Mouse (Mus musculus) lung, postnatal 10 days (tissue): ENCODE measurements at regions not wholly inside any gene's neighbourhood (a gene's known extent, or its start where the extent isn't known, plus 50 kb on each side); places are given as distances from the start of the nearest gene placed in this dataset.

Experiments used
- DNase-seq: peaks from one replicate; pipeline ENCODE4 v3.0.0; 2021

DNA sequence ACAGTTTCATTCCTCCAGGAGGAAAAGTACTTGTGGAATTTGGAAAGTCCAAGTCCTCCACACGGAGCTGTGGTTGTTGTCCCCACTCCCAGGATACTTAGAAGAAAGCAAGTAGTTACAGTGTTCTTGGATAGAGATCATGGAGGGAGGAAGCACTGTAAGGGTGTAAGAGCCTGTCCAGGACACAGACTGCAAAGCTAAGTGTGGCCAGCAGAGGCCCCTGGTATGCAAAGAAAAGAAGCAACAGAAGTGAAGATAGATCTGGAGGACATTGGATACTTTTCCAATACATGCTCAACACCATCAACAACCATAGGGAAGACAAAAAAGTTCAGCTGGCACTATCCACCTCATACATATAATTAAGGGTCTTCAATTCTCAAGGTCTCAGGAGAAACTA, 197.4 kb downstream of the Meis1 start:
- DNase-seq, result peak; percentile 40

DNA sequence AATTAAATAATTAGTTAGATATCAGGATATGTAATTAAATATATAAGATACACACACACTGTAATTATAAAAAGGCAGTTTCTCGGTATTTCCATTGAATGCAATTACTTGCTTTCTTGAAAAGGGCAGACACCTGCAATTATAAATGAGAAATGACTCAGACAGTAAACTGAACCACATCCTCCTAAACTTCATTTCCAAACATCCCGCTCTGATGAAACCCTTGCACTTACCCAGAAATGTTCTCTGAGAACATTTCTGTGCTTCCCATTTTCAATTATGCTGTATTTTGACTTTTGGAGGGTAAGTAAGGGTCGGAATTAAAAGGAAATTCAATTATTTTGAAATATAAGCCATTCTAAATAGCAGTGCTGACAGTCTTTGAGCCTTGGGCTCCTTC, 204.7 kb downstream of the Meis1 start:
- no peak for DNase-seq

DNA sequence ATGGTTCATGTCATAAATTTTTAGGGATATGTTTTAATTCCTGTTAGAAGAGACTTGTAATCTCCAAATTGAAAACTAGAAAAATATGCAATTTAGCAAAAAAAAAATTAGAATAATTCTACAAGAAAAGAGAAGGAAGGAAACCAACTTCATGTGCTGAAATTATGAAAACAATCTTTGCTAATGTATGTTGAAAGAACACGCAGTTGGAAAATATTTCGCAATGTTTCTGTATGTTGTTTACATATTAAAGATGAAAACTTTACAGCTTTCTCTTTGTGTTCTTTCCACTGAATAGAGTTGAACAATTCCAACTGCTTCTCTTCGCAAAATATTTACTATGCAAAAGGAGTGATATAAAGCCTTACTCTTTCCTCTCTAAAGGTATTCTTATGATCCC, 251.3 kb downstream of the Meis1 start:
- no peak for DNase-seq

DNA sequence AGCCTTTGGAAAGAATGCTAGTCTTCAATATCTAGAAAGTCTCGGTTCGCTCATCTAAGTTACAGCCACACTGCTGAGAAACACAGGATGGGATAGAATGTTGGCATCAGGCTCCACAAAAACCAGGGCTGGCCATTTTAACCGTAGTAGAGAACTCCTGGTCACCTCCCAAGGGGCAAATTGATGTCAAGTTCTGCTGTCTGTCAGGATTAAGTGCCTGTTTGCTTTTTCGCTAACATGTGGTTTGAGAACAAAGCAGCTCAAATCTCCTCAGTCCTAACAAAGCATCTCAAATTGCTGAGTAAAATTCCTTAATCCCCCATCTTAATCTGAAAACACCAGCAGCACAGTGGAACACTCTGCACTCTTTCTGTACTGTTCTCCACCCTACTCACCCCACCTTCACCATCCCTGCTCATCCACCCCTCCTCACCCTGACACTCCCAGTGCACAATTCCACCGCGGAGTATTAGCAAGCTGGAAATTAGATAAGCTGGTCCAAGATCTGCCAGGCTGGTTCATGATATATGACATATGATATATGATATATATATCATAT, 252.2 kb downstream of the Meis1 start:
- no peak for DNase-seq

GRCm38 (mm10) chr11:18758591-18759074, 260.2 kb downstream of the Meis1 start:
- no peak for DNase-seq

DNA sequence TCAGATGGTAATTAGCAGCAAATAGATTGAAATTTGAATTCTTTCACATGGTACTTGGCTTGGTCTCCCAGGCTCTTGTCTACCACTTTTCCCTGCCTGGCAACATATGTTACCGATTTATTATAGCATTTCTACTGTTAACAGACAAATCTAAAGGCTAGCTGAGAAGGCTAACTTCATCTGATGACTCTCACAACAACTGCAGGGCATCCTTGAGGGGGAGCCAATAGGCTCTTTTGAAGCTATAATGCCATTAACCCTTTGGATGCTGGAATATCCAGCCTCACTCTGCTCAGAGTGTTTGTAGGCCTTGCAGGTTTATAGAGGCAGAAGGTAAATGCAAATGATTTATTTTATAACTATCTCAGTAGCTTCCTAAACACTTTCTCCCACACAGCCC, 262.2 kb downstream of the Meis1 start:
- DNase-seq, result no peak

DNA sequence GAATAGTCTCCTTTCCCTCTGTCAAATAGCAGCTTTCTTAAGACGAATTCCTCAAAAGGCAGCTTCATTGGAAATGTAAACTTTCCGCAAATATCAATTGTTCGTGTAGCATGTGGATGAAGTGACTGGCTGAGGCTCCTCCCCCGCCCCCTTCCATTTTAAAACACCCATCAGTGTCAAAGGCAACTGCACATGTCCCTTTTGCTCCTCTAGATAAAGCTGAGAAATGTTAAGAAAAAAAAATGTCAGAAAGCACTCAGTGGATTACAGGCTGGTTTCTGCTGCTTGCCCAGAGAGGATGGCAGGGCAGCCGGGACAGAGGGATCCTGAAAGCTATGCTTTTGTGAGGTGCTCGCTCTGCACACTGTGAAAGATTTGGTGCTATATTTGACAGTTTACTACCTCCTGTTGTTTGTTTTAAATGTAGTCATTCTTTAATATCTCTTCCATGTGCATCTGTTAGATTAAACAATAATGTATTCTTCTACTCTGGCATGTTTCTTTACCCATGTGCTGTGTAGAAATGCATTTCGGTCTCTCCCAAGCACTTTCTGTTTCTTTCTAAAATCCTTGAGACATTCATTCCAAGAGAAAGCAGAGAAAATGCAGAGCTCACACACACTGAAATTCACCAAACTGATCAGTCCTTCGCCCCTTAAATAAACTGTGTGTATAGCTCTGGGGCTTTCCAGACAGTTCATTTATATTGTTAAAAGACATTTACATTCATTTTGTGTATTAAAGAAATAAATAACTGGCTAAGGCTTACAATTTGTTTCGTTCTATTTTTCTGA, 263.9 kb downstream of the Meis1 start:
- no peak for DNase-seq

DNA sequence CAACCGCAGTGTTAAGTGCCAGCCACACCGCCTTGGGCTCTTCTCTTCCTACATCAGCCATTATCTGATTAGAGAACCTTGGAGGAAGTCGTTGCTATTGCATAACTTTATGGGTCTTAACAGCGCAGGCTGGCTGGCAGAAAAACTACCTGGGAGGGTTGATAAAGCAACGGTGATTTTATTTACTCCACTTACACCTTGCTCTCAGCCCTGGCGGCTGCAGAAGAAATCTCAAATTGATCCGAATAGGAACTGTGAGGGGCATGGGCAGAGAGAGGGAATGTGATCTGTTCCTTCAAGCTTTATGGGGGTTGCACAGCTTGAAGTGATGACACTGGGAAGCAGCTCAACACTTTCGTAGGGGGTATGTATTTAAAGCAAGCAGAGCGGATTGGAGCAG, 264.9 kb downstream of the Meis1 start:
- DNase-seq, result no peak

DNA sequence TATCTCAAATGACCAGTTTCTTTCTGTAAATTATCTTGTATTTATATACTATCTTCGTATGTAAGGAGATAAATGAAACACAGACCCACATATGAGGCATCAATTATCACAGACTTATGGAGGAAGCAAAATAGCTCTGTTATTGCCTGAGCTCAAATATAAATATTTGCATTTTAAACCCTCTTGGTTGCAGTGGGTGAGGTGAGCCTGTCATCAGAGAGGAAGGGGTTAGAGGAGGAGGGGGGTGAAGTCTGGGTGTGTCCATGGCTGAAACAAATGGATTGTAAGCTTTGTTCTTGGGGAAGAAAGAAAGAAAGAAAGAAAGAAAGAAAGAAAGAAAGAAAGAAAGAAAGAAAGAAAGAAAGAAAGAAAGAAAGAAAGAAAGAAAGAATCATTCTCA, 265.5 kb downstream of the Meis1 start:
- no peak for DNase-seq

DNA sequence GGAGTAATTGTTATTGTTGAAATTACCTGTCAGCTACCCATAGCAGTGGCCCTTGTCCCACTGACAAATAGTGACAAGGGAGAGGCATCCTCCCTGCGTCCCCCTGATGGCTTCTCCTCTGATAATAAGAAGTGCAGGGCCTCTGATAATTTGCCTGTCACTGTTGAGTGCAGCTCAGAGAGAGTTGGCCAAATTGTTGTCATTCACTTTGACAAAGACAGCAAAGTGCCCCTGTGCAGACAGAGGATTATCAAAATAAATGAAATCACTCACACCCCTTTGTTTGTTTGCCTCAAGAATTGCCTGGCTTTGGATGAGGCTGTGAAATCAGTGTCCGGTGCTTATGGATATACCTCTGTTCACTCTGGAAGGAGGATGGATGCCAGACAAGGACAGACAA, 266.3 kb downstream of the Meis1 start:
- DNase-seq, result no peak

GRCm38 (mm10) chr11:18750911-18751841, 267.6 kb downstream of the Meis1 start:
- DNase-seq, result peak; percentile 44

GRCm38 (mm10) chr11:18750080-18750375, 268.8 kb downstream of the Meis1 start:
- no peak for DNase-seq

DNA sequence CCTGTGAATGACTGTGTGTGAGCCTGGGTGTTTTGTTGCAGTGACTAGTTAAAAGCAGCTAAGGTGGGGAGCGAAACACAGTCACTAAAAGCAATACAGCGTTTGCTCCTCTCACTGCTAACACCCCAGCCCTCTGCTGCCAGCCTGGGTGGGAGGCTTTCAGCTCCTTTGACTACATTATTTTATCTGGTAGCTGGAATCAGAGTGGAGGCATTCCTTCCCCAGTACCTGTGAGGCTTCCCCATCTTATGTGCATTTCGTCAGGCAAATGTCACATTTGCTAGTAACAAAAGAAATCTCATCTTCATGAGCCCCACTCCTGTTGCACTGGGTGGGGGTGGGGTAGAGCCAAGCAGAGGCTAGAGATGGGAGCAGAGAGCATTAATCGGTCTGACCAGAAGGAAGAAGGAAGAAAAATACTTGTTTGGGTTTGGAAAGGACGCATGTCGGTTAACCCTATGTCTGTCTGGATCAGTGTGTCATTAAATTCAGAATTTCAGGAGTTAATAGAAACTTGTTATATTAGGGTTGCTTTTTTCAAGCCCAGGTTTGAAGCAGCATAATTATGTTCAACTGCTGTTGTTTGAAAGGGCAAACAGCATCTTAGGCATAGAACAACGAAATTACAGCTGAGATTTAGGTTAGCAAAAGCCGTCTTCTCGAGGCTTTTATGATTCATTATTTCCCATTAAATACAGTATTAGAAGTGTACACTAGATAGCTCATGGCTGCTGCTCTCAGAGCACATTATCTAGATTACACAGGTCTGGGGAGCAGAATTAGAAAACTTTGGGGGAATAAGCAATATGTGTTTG, 269.3 kb downstream of the Meis1 start:
- DNase-seq, result no peak

DNA sequence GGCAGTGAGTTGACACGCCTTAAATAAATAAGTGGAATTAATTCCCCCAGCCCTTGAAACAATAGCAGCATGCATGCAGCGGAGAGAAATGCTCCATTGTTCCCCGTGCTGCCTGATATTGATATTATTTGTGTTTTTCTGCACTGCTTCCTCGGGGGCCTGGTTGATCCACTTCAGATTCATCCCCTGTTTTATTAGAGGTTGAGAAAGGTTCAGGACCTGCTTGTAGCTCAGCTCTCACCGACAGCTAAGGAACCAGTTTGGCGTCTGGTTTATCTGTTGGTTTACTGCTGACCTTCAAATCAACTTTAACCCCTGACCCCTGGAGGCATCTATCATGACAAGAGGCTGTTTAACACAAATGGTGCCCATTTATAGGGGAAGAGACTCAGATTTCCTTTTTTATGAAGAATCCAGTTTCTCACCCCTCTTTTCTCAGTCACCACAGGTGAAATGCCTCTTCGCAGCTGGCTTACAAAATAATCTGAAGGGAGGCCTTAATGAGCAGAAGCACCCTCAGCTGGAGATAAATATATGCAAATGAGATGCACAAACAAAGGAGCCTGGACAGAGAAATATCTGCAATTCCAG, 270.8 kb downstream of the Meis1 start:
- DNase-seq, result no peak

DNA sequence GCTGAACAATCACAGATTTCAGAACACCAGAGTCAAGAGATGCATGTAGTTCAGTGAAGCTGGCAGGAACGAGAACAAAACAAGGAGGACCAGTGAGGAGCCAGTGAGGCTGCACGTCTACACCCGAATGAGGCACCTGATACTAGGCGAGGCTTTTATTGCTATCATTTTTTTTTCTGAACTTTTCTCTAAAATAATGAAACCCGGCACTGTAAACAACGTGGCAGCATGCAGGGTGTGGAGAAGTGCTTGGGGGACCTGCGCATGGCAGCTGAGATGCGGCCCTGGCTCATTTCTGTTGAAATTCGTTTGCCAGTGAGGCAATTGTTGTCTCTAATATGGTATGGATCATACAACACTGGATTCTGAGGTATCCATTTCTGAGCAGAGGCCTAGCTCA, 271.4 kb downstream of the Meis1 start:
- DNase-seq, result no peak

DNA sequence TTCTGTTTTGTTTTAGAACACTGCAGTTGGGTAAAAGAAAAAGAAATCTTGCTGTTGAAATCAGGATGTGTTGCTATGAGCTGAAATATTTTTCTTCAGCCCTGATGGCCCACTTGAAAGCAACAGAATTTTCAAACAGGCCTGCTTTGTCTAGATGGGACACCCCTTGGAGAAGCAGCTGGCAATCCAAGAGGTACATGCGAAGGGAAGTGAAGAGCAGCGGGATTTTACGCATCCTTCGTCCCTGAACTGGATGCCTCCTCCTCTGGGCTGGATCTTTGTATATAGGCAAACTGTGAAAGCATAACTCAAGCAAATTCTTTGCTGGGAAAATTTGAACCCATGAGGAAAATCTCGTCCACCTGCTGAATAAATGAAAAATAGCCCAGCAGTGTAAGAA, 272.3 kb downstream of the Meis1 start:
- DNase-seq, result no peak

GRCm38 (mm10) chr11:18745840-18746239, 272.9 kb downstream of the Meis1 start:
- DNase-seq, result peak; percentile 34

- DNase-seq, result no peak
Measured at GRCm38 (mm10) chr11:18734904-18735664, 283.7 kb downstream of the Meis1 start.

DNA sequence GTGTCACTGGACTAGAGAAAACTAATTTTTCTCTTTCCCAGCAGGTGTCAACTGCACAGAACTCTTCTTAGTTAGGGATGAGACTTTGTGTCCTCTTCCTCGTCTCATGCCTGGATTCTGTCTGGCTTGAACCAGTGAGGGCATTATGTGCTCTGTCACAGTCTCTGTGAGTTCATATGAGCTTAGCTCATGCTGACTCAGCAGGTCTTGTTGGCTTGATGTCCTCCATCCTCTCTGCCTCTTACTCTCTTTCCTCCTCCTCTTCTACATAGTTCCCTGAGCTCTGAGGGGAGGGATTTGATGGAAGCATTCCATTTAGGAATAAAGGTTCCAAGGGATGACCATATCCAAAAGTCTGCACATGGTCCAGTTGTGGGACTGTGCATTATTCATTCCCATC, 284.7 kb downstream of the Meis1 start:
- no peak for DNase-seq

- no peak for DNase-seq
Measured at GRCm38 (mm10) chr11:18729742-18730141, 289.0 kb downstream of the Meis1 start.

DNA sequence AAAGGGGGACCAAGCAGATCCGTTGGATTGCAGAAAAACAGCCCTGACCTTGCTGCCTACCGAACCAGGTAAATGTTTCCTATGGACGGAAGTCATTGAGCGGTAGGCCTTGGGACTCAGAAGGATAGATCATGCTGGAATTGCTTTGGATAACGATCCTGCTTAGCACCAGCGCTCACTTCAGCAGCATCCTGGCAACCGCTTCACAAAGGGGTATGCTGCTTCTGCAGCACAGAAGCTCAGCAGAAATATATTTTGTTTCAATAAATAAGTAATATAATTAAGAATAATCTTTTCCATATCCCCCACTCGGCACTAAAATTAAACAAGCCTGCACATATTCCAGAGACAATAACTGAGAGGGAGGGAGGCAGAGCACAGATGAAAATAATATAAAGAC, 296.0 kb downstream of the Meis1 start:
- DNase-seq, result no peak

- DNase-seq, result no peak
Measured at GRCm38 (mm10) chr11:18715851-18716126, 303.0 kb downstream of the Meis1 start.
